Mouse (Mus musculus): Measurements from ENCODE around the gene Mal. TPM values are rescaled to one million over a fixed set of nuclear protein-coding genes. Genes with fewer than 3 reads are reported as not detected.

Gene Mal
- 0.89 and 1.4 TPM in 2 replicates for polyA plus RNA-seq (2015; fragmentation: Nextera tagmentation; extraction: Ambion mirVana)

GRCm38 (mm10) chr2:127656086-127656720 is at the start of gene Mal:
Mal (minus strand) TSS chr2:127656695.
- 0 out of 2 replicates have a peak, but pooled peaks have one; percentile 17 for ATAC-seq
- Histone ChIP-seq H3K9me3 (no peaks in the 10 kb centered on the region), H3K9ac (replicated peaks) (peak within 1 kb of the TSS; percentile 58), H3K4me1 (replicated peaks) (peaks cover 12% of the 10 kb centered on the region), H3K27ac (no peak within 1 kb of the TSS), H3K36me3 (no peaks in the 10 kb centered on the region), H3K27me3 (peaks cover 59% of the 10 kb centered on the region), H3K4me2 (replicated peaks) (peak within 1 kb of the TSS; percentile 88), H3K4me3 (replicated peaks) (peak within 1 kb of the TSS; percentile 49)
- under 1% methylated on average over 43 of the region's 43 CpGs for WGBS

GRCm38 (mm10) chr2:127705267-127705666 is 48.8 kb upstream of the Mal start:
- ATAC-seq: no peak
- no peaks in the 10 kb centered on the region for H3K4me1 ChIP-seq (replicated peaks)
- no peak overlapping the region for H3K4me3 ChIP-seq (replicated peaks)
- H3K4me2 ChIP-seq (replicated peaks): no peak overlapping the region
- no peaks in the 10 kb centered on the region for H3K27me3 ChIP-seq
- no peaks in the 10 kb centered on the region for H3K9me3 ChIP-seq
- H3K27ac ChIP-seq: no peak overlapping the region
- WGBS: 77% methylated on average over 6 of the region's 6 CpGs
- H3K36me3 ChIP-seq: no peaks in the 10 kb centered on the region
- H3K9ac ChIP-seq (replicated peaks): no peak overlapping the region

GRCm38 (mm10) chr2:127689239-127689638 is 32.7 kb upstream of the Mal start:
- Histone ChIP-seq H3K27me3 (no peaks in the 10 kb centered on the region; the same call in 1 of the 2 replicates), H3K4me2 (replicated peaks) (no peak overlapping the region), H3K27ac (no peak overlapping the region), H3K4me1 (replicated peaks) (no peaks in the 10 kb centered on the region), H3K4me3 (replicated peaks) (no peak overlapping the region), H3K9me3 (no peaks in the 10 kb centered on the region), H3K9ac (replicated peaks) (no peak overlapping the region), H3K36me3 (no peaks in the 10 kb centered on the region)
- WGBS: 83% methylated on average over 4 of the region's 4 CpGs
- no peak for ATAC-seq

- no peak overlapping the region for H3K9ac ChIP-seq (replicated peaks)
- no peak overlapping the region for H3K4me2 ChIP-seq (replicated peaks)
- no peaks in the 10 kb centered on the region for H3K9me3 ChIP-seq
- ATAC-seq: peak; percentile 86
- 39% methylated on average over 12 of the region's 12 CpGs for WGBS
- H3K27ac ChIP-seq: no peak overlapping the region
- H3K27me3 ChIP-seq: no peaks in the 10 kb centered on the region; the same call in 1 of the 2 replicates
- H3K4me3 ChIP-seq (replicated peaks): no peak overlapping the region
- 0 out of 2 replicates have a peak, but pooled peaks cover 2% of the 10 kb centered on the region for H3K4me1 ChIP-seq (replicated peaks)
- H3K36me3 ChIP-seq: no peaks in the 10 kb centered on the region
These were observed 27.3 kb upstream of the Mal start for GRCm38 (mm10) chr2:127683687-127684331.

GRCm38 (mm10) chr2:127667843-127668506 is 11.5 kb upstream of the Mal start:
- Histone ChIP-seq H3K9me3 (no peaks in the 10 kb centered on the region), H3K27me3 (no peaks in the 10 kb centered on the region), H3K27ac (no peak overlapping the region), H3K4me1 (replicated peaks) (no peaks in the 10 kb centered on the region), H3K9ac (replicated peaks) (no peak overlapping the region), H3K4me2 (replicated peaks) (no peak overlapping the region), H3K4me3 (replicated peaks) (no peak overlapping the region), H3K36me3 (no peaks in the 10 kb centered on the region)
- WGBS: 24% methylated on average over 2 of the region's 2 CpGs
- no peak for ATAC-seq

GRCm38 (mm10) chr2:127667015-127667414 is 10.5 kb upstream of the Mal start:
- ATAC-seq: no peak
- H3K9me3 ChIP-seq: no peaks in the 10 kb centered on the region

GRCm38 (mm10) chr2:127662708-127663107 is 6.2 kb upstream of the Mal start:
- Histone ChIP-seq H3K36me3 (no peaks in the 10 kb centered on the region), H3K27ac (no peak overlapping the region), H3K4me1 (replicated peaks) (no peaks in the 10 kb centered on the region), H3K9ac (replicated peaks) (no peak overlapping the region), H3K27me3 (peaks cover 8% of the 10 kb centered on the region), H3K9me3 (no peaks in the 10 kb centered on the region), H3K4me2 (replicated peaks) (no peak overlapping the region), H3K4me3 (replicated peaks) (no peak overlapping the region)
- WGBS: 47% methylated on average over 2 of the region's 2 CpGs
- no peak for ATAC-seq

More at GRCm38 (mm10) chr2:127667015-127667414, 10.5 kb upstream of the Mal start:
- Histone ChIP-seq H3K4me3 (replicated peaks) (no peak overlapping the region), H3K4me2 (replicated peaks) (no peak overlapping the region), H3K9ac (replicated peaks) (no peak overlapping the region), H3K36me3 (no peaks in the 10 kb centered on the region), H3K27me3 (no peaks in the 10 kb centered on the region), H3K27ac (no peak overlapping the region), H3K4me1 (replicated peaks) (no peaks in the 10 kb centered on the region)

- Histone ChIP-seq H3K4me1 (replicated peaks) (peaks cover 12% of the 10 kb centered on the region), H3K4me3 (replicated peaks) (peak overlapping the region; percentile 49; the same call in 1 of the 2 replicates), H3K9me3 (no peaks in the 10 kb centered on the region), H3K27me3 (peaks cover 56% of the 10 kb centered on the region), H3K9ac (replicated peaks) (no peak overlapping the region), H3K36me3 (no peaks in the 10 kb centered on the region), H3K27ac (no peak overlapping the region), H3K4me2 (replicated peaks) (peak overlapping the region; percentile 88; the same call in 1 of the 2 replicates)
- ATAC-seq: no peak
- 3% methylated on average over 9 of the region's 9 CpGs for WGBS
These were observed 1.1 kb downstream of the Mal start for GRCm38 (mm10) chr2:127655419-127655818.

GRCm38 (mm10) chr2:127654786-127655185 is 1.7 kb downstream of the Mal start:
- ATAC-seq: no peak
- WGBS: 54% methylated on average over 3 of the region's 3 CpGs
- Histone ChIP-seq H3K4me1 (replicated peaks) (peaks cover 12% of the 10 kb centered on the region), H3K4me3 (replicated peaks) (no peak overlapping the region), H3K36me3 (no peaks in the 10 kb centered on the region), H3K9ac (replicated peaks) (no peak overlapping the region), H3K27ac (no peak overlapping the region), H3K9me3 (no peaks in the 10 kb centered on the region), H3K4me2 (replicated peaks) (no peak overlapping the region), H3K27me3 (peaks cover 54% of the 10 kb centered on the region)

GRCm38 (mm10) chr2:127652805-127653204 is 3.7 kb downstream of the Mal start:
- Histone ChIP-seq H3K4me2 (replicated peaks) (no peak overlapping the region), H3K36me3 (no peaks in the 10 kb centered on the region), H3K27me3 (peaks cover 51% of the 10 kb centered on the region), H3K9ac (replicated peaks) (no peak overlapping the region), H3K27ac (no peak overlapping the region), H3K9me3 (no peaks in the 10 kb centered on the region), H3K4me3 (replicated peaks) (no peak overlapping the region), H3K4me1 (replicated peaks) (peaks cover 12% of the 10 kb centered on the region)
- WGBS: 92% methylated on average over 2 of the region's 2 CpGs
- no peak for ATAC-seq

- no peak overlapping the region for H3K4me2 ChIP-seq (replicated peaks)
- H3K27ac ChIP-seq: no peak overlapping the region
- no peak overlapping the region for H3K9ac ChIP-seq (replicated peaks)
- H3K4me3 ChIP-seq (replicated peaks): no peak overlapping the region
- peaks cover 12% of the 10 kb centered on the region for H3K4me1 ChIP-seq (replicated peaks)
- H3K27me3 ChIP-seq: peaks cover 47% of the 10 kb centered on the region
- ATAC-seq: no peak
- no peaks in the 10 kb centered on the region for H3K9me3 ChIP-seq
- no peaks in the 10 kb centered on the region for H3K36me3 ChIP-seq
These were observed 4.2 kb downstream of the Mal start for GRCm38 (mm10) chr2:127652335-127652734.

GRCm38 (mm10) chr2:127651601-127652000 is 4.9 kb downstream of the Mal start:
- WGBS: 79% methylated on average over 5 of the region's 5 CpGs
- no peaks in the 10 kb centered on the region for H3K9me3 ChIP-seq
- no peak overlapping the region for H3K4me2 ChIP-seq (replicated peaks)
- H3K36me3 ChIP-seq: no peaks in the 10 kb centered on the region
- H3K27ac ChIP-seq: no peak overlapping the region
- peaks cover 39% of the 10 kb centered on the region for H3K27me3 ChIP-seq
- H3K4me3 ChIP-seq (replicated peaks): no peak overlapping the region
- ATAC-seq: no peak
- H3K9ac ChIP-seq (replicated peaks): no peak overlapping the region
- peaks cover 10% of the 10 kb centered on the region for H3K4me1 ChIP-seq (replicated peaks)

Measured in midbrain, embryonic 13.5 days (tissue).